Mouse (Mus musculus) bone marrow macrophage, adult 2 months (primary cell): ENCODE results near the gene Jade2. TPM values are rescaled to one million over a fixed set of nuclear protein-coding genes. Genes with fewer than 3 reads are reported as not detected.

Source experiments
- H3K27ac ChIP-seq: 2 replicates; pipeline ENCODE4 v1.5.1; 2012; ENCODE audit warnings: low read depth, low read length; ENCODE audit not compliant: insufficient read depth
- H3K4me1 ChIP-seq: 2 replicates; pipeline ENCODE4 v1.6.1; 2012; ENCODE audit warnings: low read length; ENCODE audit not compliant: control insufficient read depth, insufficient read depth
- H3K4me3 ChIP-seq: 2 replicates; pipeline ENCODE4 v1.5.1; 2012; ENCODE audit warnings: mild to moderate bottlenecking, low read length, moderate library complexity; ENCODE audit not compliant: insufficient read depth
- CTCF ChIP-seq: IDR thresholded peaks from 2 replicates; pipeline ENCODE4 v1.5.1; 2012; ENCODE audit warnings: low read depth, mild to moderate bottlenecking, low read length, moderate library complexity
- POLR2A ChIP-seq: IDR thresholded peaks from 2 replicates; pipeline ENCODE4 v1.6.1; 2012; ENCODE audit warnings: mild to moderate bottlenecking, low read depth, low read length, borderline replicate concordance
- polyA plus RNA-seq: library from polyadenylated mRNA; stranded (reverse); fragments of >200 nt; gene quantifications from 2 replicates; pipeline ENCODE4 v1.2.4, GENCODE M21; 2012; ENCODE audit not compliant: missing spikeins, insufficient read depth, insufficient read length

The Jade2 gene
- polyA plus RNA-seq, 1 experiment = 14.6 TPM

GRCm38 (mm10) chr11:51768296-51768695 is 89.2 kb downstream of the Jade2 start:
- no peak overlapping the region for H3K27ac ChIP-seq
- peaks cover 24% of the 10 kb centered on the region for H3K4me1 ChIP-seq
- no peak for TF ChIP-seq CTCF
- no peak overlapping the region for H3K4me3 ChIP-seq

GRCm38 (mm10) chr11:51767579-51768220 is 89.8 kb downstream of the Jade2 start:
- Histone ChIP-seq H3K27ac (peak overlapping the region; percentile 25; the same call in 1 of the 2 replicates), H3K4me1 (peaks cover 27% of the 10 kb centered on the region), H3K4me3 (no peak overlapping the region)
- no peak for TF ChIP-seq POLR2A
- no peak for TF ChIP-seq CTCF

- no peak for TF ChIP-seq POLR2A
- Histone ChIP-seq H3K4me3 (peak overlapping the region; percentile 77), H3K4me1 (peaks cover 29% of the 10 kb centered on the region), H3K27ac (no peak overlapping the region)
Observed at GRCm38 (mm10) chr11:51764816-51765215, 92.6 kb downstream of the Jade2 start.

GRCm38 (mm10) chr11:51763955-51764354 is 93.5 kb downstream of the Jade2 start:
- TF ChIP-seq CTCF (0 out of 2 replicates have a peak, but pooled peaks have one; percentile 10), POLR2A (no peak)
- H3K4me1 ChIP-seq = peaks cover 29% of the 10 kb centered on the region
- no peak overlapping the region for H3K27ac ChIP-seq
- H3K4me3 ChIP-seq = peak overlapping the region; percentile 77

Other genes starting within 250 kb of the Jade2 start
- 33.9 and 38.8 TPM in 2 replicates for gene Nhp2, start 237.9 kb downstream of the Jade2 start, polyA plus RNA-seq
- gene Rmnd5b, start 221.8 kb downstream of the Jade2 start, polyA plus RNA-seq = 42.4 and 43.7 TPM in 2 replicates
- gene N4bp3, start 206.8 kb downstream of the Jade2 start, polyA plus RNA-seq = 8.7 and 9.8 TPM in 2 replicates
- gene D930048N14Rik, start 206.7 kb downstream of the Jade2 start, polyA plus RNA-seq = 8.1 and 9.2 TPM in 2 replicates
- 39.2 and 40.0 TPM in 2 replicates for gene 0610009B22Rik, start 168.8 kb downstream of the Jade2 start, polyA plus RNA-seq
- gene Sec24a, start 94.0 kb downstream of the Jade2 start, polyA plus RNA-seq = 12.0 and 12.6 TPM in 2 replicates
- 51.9 and 52.7 TPM in 2 replicates for gene Sar1b, start 94.0 kb downstream of the Jade2 start, polyA plus RNA-seq
- gene Cdkn2aipnl, start 110.0 kb upstream of the Jade2 start, polyA plus RNA-seq = 31.9 and 32.1 TPM in 2 replicates
- 150 and 184 TPM in 2 replicates for gene Ube2b, start 143.1 kb upstream of the Jade2 start, polyA plus RNA-seq
- 0.86 and 1.7 TPM in 2 replicates for gene Cdkl3, start 146.6 kb upstream of the Jade2 start, polyA plus RNA-seq
- gene Ppp2ca, start 241.0 kb upstream of the Jade2 start, polyA plus RNA-seq = 47.8 and 49.2 TPM in 2 replicates